In genomic region chr14:40960237-40960636, GRCm38 (mm10) we compare ENCODE assay signal across 10 mouse cellular contexts. TPM values are rescaled to one million over a fixed set of nuclear protein-coding genes. Genes with fewer than 3 reads are reported as not detected.
DNase-seq lines count a peak whose midpoint lies in the region; ATAC-seq and TF ChIP-seq lines count a peak whose summit lies in the region.
"Had no signal": no experiment of that assay in that cellular context is flagged by ENCODE, and none has a peak within 500 bp of the region (broad histone marks: within the 10 kb centered on the region; RNA-seq: fewer than 3 reads in every experiment).

No protein-coding gene starts in this region.

- no peak overlapping the region for H3K9ac ChIP-seq in heart, embryonic 14.5 days (ENCODE audit: low read length)
- H3K9ac ChIP-seq in heart, embryonic 12.5 days = no peak overlapping the region
- H3K9ac ChIP-seq in limb, embryonic 12.5 days (replicated peaks) = no peak overlapping the region
- H3K9ac ChIP-seq in liver, embryonic 14.5 days (replicated peaks) = no peak overlapping the region

- H3K4me3 ChIP-seq in heart, embryonic 14.5 days (ENCODE audit: control insufficient read depth in 1 of 2, insufficient read depth in 1 of 2, low read depth in 1 of 2, low read length in 2 of 2) = no peak overlapping the region
- H3K4me3 ChIP-seq in heart, embryonic 12.5 days = no peak overlapping the region
- no peak overlapping the region for H3K4me3 ChIP-seq in limb, embryonic 12.5 days (replicated peaks)
- H3K4me3 ChIP-seq in limb, embryonic 10.5 days = no peak overlapping the region
- H3K4me3 ChIP-seq in brown adipose tissue, adult 24 weeks (ENCODE audit: insufficient read depth, low read depth, low read length) = no peak overlapping the region
- H3K4me3 ChIP-seq in liver, embryonic 14.5 days (ENCODE audit: insufficient read depth in 1 of 2, low read depth in 2 of 2, low read length in 2 of 2) = no peak overlapping the region

- no peak overlapping the region for H3K4me2 ChIP-seq in heart, embryonic 14.5 days (ENCODE audit: low read length)
- H3K4me2 ChIP-seq in heart, embryonic 12.5 days = no peak overlapping the region
- H3K4me2 ChIP-seq in limb, embryonic 12.5 days = no peak overlapping the region
- peak overlapping the region; percentile 11; the same call in 1 of the 2 replicates for H3K4me2 ChIP-seq in liver, embryonic 14.5 days (ENCODE audit: low read depth)

- H3K4me1 ChIP-seq in heart, embryonic 14.5 days (ENCODE audit: control insufficient read depth in 2 of 2, insufficient read depth in 2 of 2, low read length in 2 of 2) = peaks cover 46 to 74% of the 10 kb centered on the region in 2 experiments
- peaks cover 81% of the 10 kb centered on the region for H3K4me1 ChIP-seq in heart, embryonic 12.5 days (replicated peaks)
- peaks cover 72% of the 10 kb centered on the region for H3K4me1 ChIP-seq in limb, embryonic 12.5 days (replicated peaks)
- peaks cover 70% of the 10 kb centered on the region for H3K4me1 ChIP-seq in limb, embryonic 10.5 days
- peaks cover 69% of the 10 kb centered on the region for H3K4me1 ChIP-seq in brown adipose tissue, adult 24 weeks (ENCODE audit: control insufficient read depth, insufficient read depth, insufficient read length, low read length)
- H3K4me1 ChIP-seq in liver, embryonic 14.5 days (replicated peaks; ENCODE audit: control insufficient read depth in 2 of 2, insufficient read depth in 2 of 2, low read length in 1 of 2) = peaks cover 86 to 87% of the 10 kb centered on the region in 2 experiments

- H3K9me3 ChIP-seq in heart, embryonic 14.5 days (ENCODE audit: control insufficient read depth, low read length) = no peaks in the 10 kb centered on the region
- H3K9me3 ChIP-seq in heart, embryonic 12.5 days (replicated peaks) = no peaks in the 10 kb centered on the region
- H3K9me3 ChIP-seq in limb, embryonic 12.5 days = no peaks in the 10 kb centered on the region
- no peaks in the 10 kb centered on the region for H3K9me3 ChIP-seq in limb, embryonic 10.5 days (replicated peaks)
- H3K9me3 ChIP-seq in liver, embryonic 14.5 days (ENCODE audit: control insufficient read depth, low read length) = no peaks in the 10 kb centered on the region

- no peaks in the 10 kb centered on the region for H3K27me3 ChIP-seq in heart, embryonic 14.5 days (ENCODE audit: control insufficient read depth, insufficient read depth, low read length)
- no peaks in the 10 kb centered on the region for H3K27me3 ChIP-seq in heart, embryonic 12.5 days (replicated peaks)
- no peaks in the 10 kb centered on the region for H3K27me3 ChIP-seq in limb, embryonic 12.5 days
- no peaks in the 10 kb centered on the region for H3K27me3 ChIP-seq in limb, embryonic 10.5 days (ENCODE audit: low read depth, poor library complexity, severe bottlenecking)
- H3K27me3 ChIP-seq in liver, embryonic 14.5 days (ENCODE audit: control insufficient read depth, insufficient read depth, low read length) = no peaks in the 10 kb centered on the region

- no peak for TF ChIP-seq CTCF in liver, embryonic 14.5 days (IDR thresholded peaks at IDR 0.05; ENCODE audit: low read depth)

- TF ChIP-seq EP300 in liver, embryonic 14.5 days (IDR thresholded peaks at IDR 0.05; ENCODE audit: low read depth) = no peak

- H3K36me3 ChIP-seq in heart, embryonic 14.5 days (ENCODE audit: control insufficient read depth, insufficient read depth, low read length) = no peaks in the 10 kb centered on the region
- no peaks in the 10 kb centered on the region for H3K36me3 ChIP-seq in heart, embryonic 12.5 days
- no peaks in the 10 kb centered on the region for H3K36me3 ChIP-seq in limb, embryonic 12.5 days
- 0 out of 2 replicates have a peak, but pooled peaks cover 2% of the 10 kb centered on the region for H3K36me3 ChIP-seq in limb, embryonic 10.5 days
- H3K36me3 ChIP-seq in liver, embryonic 14.5 days (replicated peaks; ENCODE audit: control insufficient read depth, insufficient read depth, low read depth) = no peaks in the 10 kb centered on the region

- DNase-seq in limb, embryonic 10.5 days (ENCODE audit: low spot score) = no peak
- no peak for DNase-seq in liver, embryonic 14.5 days (ENCODE audit: low read depth in 3 of 3, low spot score in 3 of 3)
- no peak for DNase-seq in adrenal gland, adult 8-10 months
- no peak for DNase-seq in right cerebral cortex, postnatal 36 days (ENCODE audit: low spot score in 2 of 2)
- DNase-seq: cerebellum, postnatal 14 days; right cerebral cortex, postnatal 4 days had no signal

- no peak for ATAC-seq in heart, embryonic 14.5 days (ENCODE audit: insufficient number of reproducible peaks, insufficient read depth, low FRiP score, low read depth)
- no peak for ATAC-seq in heart, embryonic 12.5 days (ENCODE audit: insufficient number of reproducible peaks, low FRiP score)
- no peak for ATAC-seq in limb, embryonic 12.5 days (ENCODE audit: insufficient number of reproducible peaks, insufficient read depth, low FRiP score, low TSS enrichment, low read depth)
- ATAC-seq in liver, embryonic 14.5 days (ENCODE audit: insufficient read depth) = no peak

- 46% methylated on average over 4 of the region's 4 CpGs for WGBS in heart, embryonic 14.5 days
- 37% methylated on average over 4 of the region's 4 CpGs for WGBS in heart, embryonic 12.5 days
- WGBS in limb, embryonic 12.5 days = 72% methylated on average over 4 of the region's 4 CpGs
- 83% methylated on average over 4 of the region's 4 CpGs for WGBS in limb, embryonic 10.5 days
- WGBS in liver, embryonic 14.5 days (ENCODE audit: insufficient replicate concordance) = 48% methylated on average over 4 of the region's 4 CpGs

- H3K27ac ChIP-seq in heart, embryonic 14.5 days (replicated peaks in 1 of 2; ENCODE audit: control insufficient read depth in 1 of 2, insufficient read depth in 1 of 2, low read depth in 2 of 2, low read length in 2 of 2) = peak overlapping the region; percentile 8 to 58; a peak in 3 of 4 replicates
- no peak overlapping the region for H3K27ac ChIP-seq in heart, embryonic 12.5 days (ENCODE audit: poor library complexity, severe bottlenecking)
- H3K27ac ChIP-seq in limb, embryonic 12.5 days = 0 out of 2 replicates have a peak overlapping the region, but pooled peaks have one; percentile 14
- no peak overlapping the region for H3K27ac ChIP-seq in limb, embryonic 10.5 days
- H3K27ac ChIP-seq in brown adipose tissue, adult 24 weeks (replicated peaks; ENCODE audit: low read depth, low read length) = peak overlapping the region; percentile 92
- 0 out of 2 replicates have a peak overlapping the region, but pooled peaks have one; percentile 8 for H3K27ac ChIP-seq in liver, embryonic 14.5 days

RNA-seq across cellular contexts. Expression of gene Tspan14, which starts 6.4 kb away (rescaled TPM):
- polyA plus RNA-seq in heart, embryonic 14.5 days (2014; fragmentation: Nextera tagmentation; extraction: Ambion mirVana) = 43.4 and 45.2 TPM in 2 replicates
- 43.2 and 46.7 TPM in 2 replicates for polyA plus RNA-seq in heart, embryonic 12.5 days (2016; fragmentation: Nextera tagmentation; extraction: Ambion mirVana)
- polyA plus RNA-seq in limb, embryonic 12.5 days (2016; fragmentation: Nextera tagmentation; extraction: Ambion mirVana) = 68.4 and 70.1 TPM in 2 replicates
- polyA plus RNA-seq in limb, embryonic 10.5 days (2016; fragmentation: Nextera tagmentation; extraction: Ambion mirVana) = 75.3 and 77.6 TPM in 2 replicates
- 27.1 and 43.2 TPM in 2 replicates for polyA plus RNA-seq in brown adipose tissue, adult 24 weeks (2012; ENCODE audit: insufficient read depth, insufficient read length, missing spikeins)
- polyA plus RNA-seq in liver, embryonic 14.5 days (2012; rRNA removed) = 22.0 and 22.9 TPM in 2 replicates
- 25.4 and 28.5 TPM in 2 replicates for polyA plus RNA-seq in liver, embryonic 14.5 days (2014; fragmentation: Nextera tagmentation; extraction: Ambion mirVana)
- 10 to 100 TPM; 31.2 to 34.6 (median 33.0) TPM for total RNA-seq in adrenal gland, adult 8-10 months (2022)

RNA-seq across cellular contexts. Expression of gene Fam213a, which starts 53.4 kb away (rescaled TPM):
- 42.2 and 46.7 TPM in 2 replicates for polyA plus RNA-seq in heart, embryonic 14.5 days (2014; fragmentation: Nextera tagmentation; extraction: Ambion mirVana)
- polyA plus RNA-seq in heart, embryonic 12.5 days (2016; fragmentation: Nextera tagmentation; extraction: Ambion mirVana) = 58.7 and 59.1 TPM in 2 replicates
- polyA plus RNA-seq in limb, embryonic 12.5 days (2016; fragmentation: Nextera tagmentation; extraction: Ambion mirVana) = 35.3 and 39.4 TPM in 2 replicates
- 27.5 and 37.0 TPM in 2 replicates for polyA plus RNA-seq in limb, embryonic 10.5 days (2016; fragmentation: Nextera tagmentation; extraction: Ambion mirVana)
- 532 and 638 TPM in 2 replicates for polyA plus RNA-seq in brown adipose tissue, adult 24 weeks (2012; ENCODE audit: insufficient read depth, insufficient read length, missing spikeins)
- 22.0 and 39.4 TPM in 2 replicates for polyA plus RNA-seq in liver, embryonic 14.5 days (2012; rRNA removed)
- polyA plus RNA-seq in liver, embryonic 14.5 days (2014; fragmentation: Nextera tagmentation; extraction: Ambion mirVana) = 41.8 and 45.1 TPM in 2 replicates
- 10 to 100 TPM; 39.2 to 77.5 (median 71.6) TPM for total RNA-seq in adrenal gland, adult 8-10 months (2022)

Comparison
In these comparisons a context has a peak if more than half of its experiments do, and no peak if none do; other contexts are left out.
1. H3K27ac ChIP-seq: peak in heart, embryonic 14.5 days (2 of 2), limb, embryonic 12.5 days (single experiment), brown adipose tissue, adult 24 weeks (single experiment) and liver, embryonic 14.5 days (single experiment); none in heart, embryonic 12.5 days (single experiment) and limb, embryonic 10.5 days (single experiment).